Mouse (Mus musculus): ENCODE results near the gene Acot3. TPM values are rescaled to one million over a fixed set of nuclear protein-coding genes. Genes with fewer than 3 reads are reported as not detected.

Gene Acot3
- polyA plus RNA-seq (2017; shearing (Covaris generic)): 0.40 TPM

GRCm38 (mm10) chr12:84051937-84052474, at the start of gene Acot3:
Gene Acot3, plus strand, starts transcription at chr12:84052144.

DNA sequence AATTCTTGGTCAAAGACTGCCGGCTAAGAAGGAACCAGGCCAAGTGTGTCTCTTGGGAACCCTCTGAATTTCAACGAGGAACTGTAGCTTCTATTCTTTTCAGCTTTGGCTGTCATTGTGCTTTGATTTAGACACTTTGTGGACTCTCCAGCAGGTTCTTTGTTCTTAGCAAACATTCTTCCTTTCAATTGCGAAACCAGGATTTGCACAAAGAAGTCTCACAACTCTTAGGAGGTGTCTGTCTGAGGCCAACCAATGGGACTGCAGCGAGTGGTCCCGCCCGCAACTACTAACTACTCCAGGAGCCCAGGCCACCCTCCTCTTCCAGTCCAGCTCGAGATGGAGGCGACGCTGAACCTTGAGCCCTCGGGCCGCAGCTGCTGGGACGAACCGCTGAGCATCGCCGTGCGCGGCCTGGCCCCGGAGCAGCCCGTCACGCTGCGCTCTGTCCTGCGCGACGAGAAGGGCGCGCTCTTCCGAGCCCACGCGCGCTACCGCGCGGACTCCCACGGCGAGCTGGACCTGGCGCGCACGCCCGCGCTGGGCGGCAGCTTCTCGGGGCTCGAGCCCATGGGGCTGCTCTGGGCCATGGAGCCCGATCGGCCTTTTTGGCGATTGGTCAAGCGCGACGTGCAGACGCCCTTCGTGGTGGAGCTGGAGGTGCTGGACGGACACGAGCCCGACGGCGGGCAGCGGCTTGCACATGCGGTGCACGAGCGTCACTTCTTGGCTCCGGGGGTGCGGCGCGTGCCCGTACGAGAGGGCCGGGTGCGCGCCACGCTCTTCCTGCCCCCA, 42.6 kb upstream of the Acot3 start, which contains the start of gene Acot1:
Gene Acot1, plus strand, starts transcription at position 320 of the 795 bp plus-strand sequence.

DNA sequence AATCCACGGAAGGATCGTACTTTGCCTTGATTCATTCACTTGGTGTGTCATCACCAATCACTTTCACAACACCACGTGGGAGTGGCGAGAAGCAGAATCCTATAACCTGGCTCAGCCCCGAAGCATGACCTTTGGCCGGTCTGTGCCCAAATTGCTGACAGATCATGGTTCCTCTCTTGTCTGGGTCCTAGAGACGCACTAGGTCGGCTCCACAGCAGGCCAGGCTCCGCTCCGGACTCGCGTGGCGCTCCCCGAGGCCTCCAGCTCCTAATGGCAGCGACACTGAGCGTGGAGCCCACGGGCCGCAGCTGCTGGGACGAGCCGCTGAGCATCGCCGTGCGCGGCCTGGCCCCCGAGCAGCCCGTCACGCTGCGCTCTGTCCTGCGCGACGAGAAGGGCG, 13.7 kb upstream of the Acot3 start, which contains the start of gene Acot4:
Gene Acot4, plus strand, starts transcription at position 139 of the 400 bp plus-strand sequence.

GRCm38 (mm10) chr12:84038691-84039111, 13.2 kb upstream of the Acot3 start, which contains the start of gene Gm49366:
Gene Gm49366, plus strand, starts transcription at chr12:84038935.

DNA sequence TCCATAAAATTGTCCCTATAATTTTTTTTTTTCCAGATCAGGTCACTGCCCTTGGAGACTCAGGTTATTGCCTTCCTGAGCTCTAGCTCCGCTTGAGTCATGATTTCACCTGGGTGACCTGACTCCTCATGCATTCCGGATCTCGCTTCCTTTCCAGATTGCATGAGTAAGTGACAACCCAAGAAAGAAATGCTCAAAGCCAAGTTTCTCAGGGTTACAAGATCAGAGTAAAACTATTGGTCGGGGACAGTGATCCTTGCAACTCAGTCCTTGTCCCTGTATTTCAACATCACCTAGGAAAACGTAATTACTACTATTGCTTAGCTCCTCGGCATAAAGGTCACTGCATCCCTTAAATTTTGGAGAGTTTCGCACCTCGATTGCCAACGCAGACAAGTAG, 17.0 kb downstream of the Acot3 start, which contains the start of gene Acot5:
Gene Acot5, plus strand, starts transcription at position 340 of the 400 bp plus-strand sequence.

DNA sequence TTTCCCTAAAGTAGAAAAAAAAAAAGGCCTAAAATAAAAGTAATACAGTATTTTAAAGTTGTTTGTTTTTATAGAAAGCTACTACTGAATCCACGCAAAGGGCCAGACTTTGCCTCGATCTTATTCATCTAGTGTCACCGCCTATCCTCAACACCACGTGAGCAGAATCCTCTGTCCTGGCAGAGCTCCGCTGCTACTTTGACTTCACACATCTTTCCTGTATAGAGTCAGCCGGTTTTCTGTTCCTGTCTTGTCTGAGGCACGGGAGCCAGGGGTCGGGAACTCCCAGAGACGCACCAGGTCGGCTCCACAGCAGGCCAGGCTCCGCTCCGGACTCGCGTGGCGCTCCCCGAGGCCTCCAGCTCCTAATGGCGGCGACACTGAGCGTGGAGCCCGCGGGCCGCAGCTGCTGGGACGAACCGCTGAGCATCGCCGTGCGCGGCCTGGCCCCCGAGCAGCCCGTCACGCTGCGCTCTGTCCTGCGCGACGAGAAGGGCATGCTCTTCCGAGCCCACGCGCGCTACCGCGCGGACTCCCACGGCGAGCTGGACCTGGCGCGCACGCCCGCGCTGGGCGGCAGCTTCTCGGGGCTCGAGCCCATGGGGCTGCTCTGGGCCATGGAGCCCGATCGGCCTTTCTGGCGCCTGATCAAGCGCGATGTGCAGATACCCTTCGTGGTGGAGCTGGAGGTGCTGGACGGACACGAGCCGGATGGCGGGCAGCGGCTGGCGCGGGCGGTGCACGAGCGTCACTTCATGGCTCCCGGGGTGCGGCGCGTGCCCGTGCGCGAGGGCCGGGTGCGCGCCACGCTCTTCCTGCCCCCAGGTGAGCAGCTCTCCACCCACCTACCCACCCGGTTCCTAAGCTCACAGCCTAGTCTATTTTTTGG, 48.9 kb downstream of the Acot3 start, which contains the start of gene Acot6:
Gene Acot6, plus strand, starts transcription at position 51 of the 889 bp plus-strand sequence.

Other genes starting within 250 kb of the Acot3 start
- gene Numb, start 130.2 kb upstream of the Acot3 start, polyA plus RNA-seq (2017; shearing (Covaris generic)): 40.4 TPM
- gene Riox1, start 101.5 kb upstream of the Acot3 start, polyA plus RNA-seq (2017; shearing (Covaris generic)): 29.5 TPM
- 0.21 TPM for gene Heatr4, start 67.3 kb upstream of the Acot3 start, polyA plus RNA-seq (2017; shearing (Covaris generic))
- 9.7 TPM for gene Acot2, start 64.3 kb upstream of the Acot3 start, polyA plus RNA-seq (2017; shearing (Covaris generic))
- 0.66 TPM for gene Acot1, start 42.7 kb upstream of the Acot3 start, polyA plus RNA-seq (2017; shearing (Covaris generic))
- gene Acot4, start 13.8 kb upstream of the Acot3 start, polyA plus RNA-seq (2017; shearing (Covaris generic)): 0.85 TPM
- not detected for gene Gm49366, start 13.2 kb upstream of the Acot3 start, polyA plus RNA-seq (2017; shearing (Covaris generic))
- gene Acot5, start 17.2 kb downstream of the Acot3 start, polyA plus RNA-seq (2017; shearing (Covaris generic)): not detected
- gene Acot6, start 48.5 kb downstream of the Acot3 start, polyA plus RNA-seq (2017; shearing (Covaris generic)): 1.3 TPM
- gene Dnal1, start 62.2 kb downstream of the Acot3 start, polyA plus RNA-seq (2017; shearing (Covaris generic)): 0.73 TPM
- gene Pnma1, start 96.3 kb downstream of the Acot3 start, polyA plus RNA-seq (2017; shearing (Covaris generic)): not detected
- gene Elmsan1, start 166.7 kb downstream of the Acot3 start, polyA plus RNA-seq (2017; shearing (Covaris generic)): 144 TPM
- 19.5 TPM for gene Ptgr2, start 233.1 kb downstream of the Acot3 start, polyA plus RNA-seq (2017; shearing (Covaris generic))

All from effector memory CD4-positive, alpha-beta T cell, adult 7 months (primary cell).